Mouse (Mus musculus) liver, embryonic 14.5 days (tissue): ENCODE data around the gene Ghitm.

ENCODE experiments used
- CTCF ChIP-seq: IDR thresholded peaks from 2 replicates; pipeline ENCODE4 v1.5.1; 2016; ENCODE audit warnings: antibody characterized with exemption, low read depth, control low read depth
- EP300 ChIP-seq: IDR thresholded peaks from 2 replicates; pipeline ENCODE4 v1.6.1; 2016; ENCODE audit warnings: antibody characterized with exemption, low read depth

GRCm38 (mm10) chr14:37119233-37119632 lies 15.8 kb downstream of the Ghitm start:
- TF ChIP-seq CTCF, result no peak
- TF ChIP-seq EP300, result no peak
